Mouse (Mus musculus) cerebellum, adult 2 months (tissue): ENCODE measurements around the gene Arhgef38.

Experiments
- CTCF ChIP-seq: fragments of 200-500 bp; IDR thresholded peaks from 2 replicates; pipeline ENCODE4 v1.5.1; 2011; ENCODE audit warnings: low read depth, mild to moderate bottlenecking, control low read depth, low read length, moderate library complexity, borderline replicate concordance; ENCODE audit not compliant: insufficient read depth
- POLR2A ChIP-seq: fragments of 200-500 bp; IDR thresholded peaks from 2 replicates; pipeline ENCODE4 v1.6.1; 2011; ENCODE audit warnings: low read length, control low read depth, borderline replicate concordance; ENCODE audit not compliant: insufficient read depth

DNA sequence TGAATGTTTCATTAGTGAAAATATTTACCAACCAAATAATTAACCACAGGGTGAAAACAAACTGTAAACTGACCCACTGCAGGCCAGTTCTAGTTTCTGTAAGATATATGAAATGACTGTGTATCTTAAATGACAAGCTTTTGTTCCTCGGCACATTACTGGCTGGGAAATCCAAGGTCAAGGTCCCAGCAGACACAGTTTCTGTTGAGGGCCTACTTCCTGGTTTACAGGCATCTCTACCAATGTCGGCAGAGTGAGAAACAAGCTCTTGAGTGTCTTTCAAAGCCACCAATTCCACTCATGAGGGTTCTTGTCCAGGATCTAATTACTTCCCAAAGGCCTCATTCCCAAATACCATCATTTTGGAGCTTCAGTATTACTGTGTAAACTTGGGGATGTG lies 4.3 kb downstream of the Arhgef38 start:
- TF ChIP-seq CTCF (no peak), POLR2A (no peak)
